Mouse (Mus musculus): ENCODE results near the gene Ankrd55. TPM values are rescaled to one million over a fixed set of nuclear protein-coding genes. Genes with fewer than 3 reads are reported as not detected.

Ankrd55 gene
- total and polyA plus RNA-seq, 3 experiments: not detected

GRCm38 (mm10) chr13:112330919-112331681 is 42.8 kb downstream of the Ankrd55 start:
- no peaks in the 10 kb centered on the region for H3K36me3 ChIP-seq (ENCODE audit: control insufficient read depth in 1 of 2, insufficient read depth in 2 of 2, low read length in 2 of 2)
- H3K79me2 ChIP-seq (ENCODE audit: control insufficient read depth, insufficient read depth, low read length, poor library complexity): no peaks in the 10 kb centered on the region
- peaks cover 6% of the 10 kb centered on the region in 2 experiments for H3K27me3 ChIP-seq (ENCODE audit: control insufficient read depth in 1 of 2, insufficient read depth in 2 of 2, low read length in 2 of 2)
- no peak overlapping the region for H3K27ac ChIP-seq (ENCODE audit: control insufficient read depth, low read depth, low read length)
- no peak for DNase-seq (ENCODE audit: low read depth, low spot score)
- TF ChIP-seq MAX (IDR thresholded peaks at IDR 0.05; ENCODE audit: low read length) (no peak), NELFE (IDR thresholded peaks at IDR 0.05; ENCODE audit: low read depth, low read length) (no peak), SIN3A (IDR thresholded peaks at IDR 0.05; ENCODE audit: low read length) (no peak), MYC (IDR thresholded peaks at IDR 0.05; ENCODE audit: low read depth, low read length) (no peak), POLR2AphosphoS5 (IDR thresholded peaks at IDR 0.05; ENCODE audit: borderline replicate concordance, low read depth, low read length) (no peak), NRF1 (IDR thresholded peaks at IDR 0.05; ENCODE audit: insufficient read depth, low read depth, low read length, poor library complexity, severe bottlenecking) (no peak), GABPA (IDR thresholded peaks at IDR 0.05; ENCODE audit: low read depth, low read length) (no peak), UBTF (IDR thresholded peaks at IDR 0.05; ENCODE audit: borderline replicate concordance, insufficient read depth, low read depth, low read length) (no peak), JUND (IDR thresholded peaks at IDR 0.05; ENCODE audit: low read depth, low read length) (no peak), HCFC1 (IDR thresholded peaks at IDR 0.05; ENCODE audit: low read depth, low read length) (no peak), CHD2 (IDR thresholded peaks at IDR 0.05; ENCODE audit: low read length) (no peak), USF1 (IDR thresholded peaks at IDR 0.05; ENCODE audit: low read depth, low read length) (no peak), ZC3H11A (IDR thresholded peaks at IDR 0.05; ENCODE audit: low read depth, low read length) (no peak), POLR2AphosphoS2 (IDR thresholded peaks at IDR 0.05; ENCODE audit: low read length) (no peak), TBP (IDR thresholded peaks at IDR 0.05; ENCODE audit: low read depth, low read length) (no peak), EP300 (IDR thresholded peaks at IDR 0.05; ENCODE audit: low read depth in 1 of 2, low read length in 2 of 2) (no peak), USF2 (IDR thresholded peaks at IDR 0.05; ENCODE audit: borderline replicate concordance in 1 of 2, insufficient read depth in 1 of 2, low read depth in 1 of 2, low read length in 2 of 2) (no peak), MAZ (IDR thresholded peaks at IDR 0.05; ENCODE audit: low read depth, low read length) (no peak), RCOR1 (IDR thresholded peaks at IDR 0.05; ENCODE audit: low read depth, low read length) (no peak), BHLHE40 (IDR thresholded peaks at IDR 0.05; ENCODE audit: borderline replicate concordance, low read depth, low read length) (no peak)
- no peaks in the 10 kb centered on the region for H3K4me1 ChIP-seq (ENCODE audit: control insufficient read depth in 1 of 2, insufficient read depth in 2 of 2, low read length in 2 of 2)
- no peaks in the 10 kb centered on the region for H3K9me3 ChIP-seq (replicated peaks; ENCODE audit: insufficient read depth, low read length)
- no peak overlapping the region for H3K9ac ChIP-seq (ENCODE audit: control insufficient read depth, low read depth, low read length, poor library complexity, severe bottlenecking)
- no peak overlapping the region for H3K4me3 ChIP-seq (ENCODE audit: control insufficient read depth in 1 of 2, insufficient read depth in 1 of 2, low read depth in 2 of 2, low read length in 2 of 2)
